Mouse (Mus musculus) neural tube, embryonic 15.5 days (tissue): ENCODE measurements around the gene Nhlh1. TPM values are rescaled to one million over a fixed set of nuclear protein-coding genes. Genes with fewer than 3 reads are reported as not detected.
A peak's percentile ranks its signal among the peaks of the same experiment; 100 is the strongest.

Experiments
- ATAC-seq: fragments of 200-750 bp; cut with Nextera tagmentation; 2 replicates; pipeline ENCODE4 v1.8.0; 2017; ENCODE audit warnings: mild to moderate bottlenecking, moderate TSS enrichment, moderate library complexity; ENCODE audit not compliant: low FRiP score
- H3K27ac ChIP-seq: fragments of 300-500 bp; sonication (generic); replicated peaks from 2 replicates; pipeline ENCODE4 v1.5.1; 2015; ENCODE audit warnings: mild to moderate bottlenecking, inconsistent platforms
- H3K27me3 ChIP-seq: fragments of 300-500 bp; sonication (generic); replicated peaks from 2 replicates; pipeline ENCODE4 v1.6.1; 2015; ENCODE audit warnings: inconsistent platforms
- H3K36me3 ChIP-seq: fragments of 300-500 bp; sonication (generic); 2 replicates; pipeline ENCODE4 v1.6.1; 2015; ENCODE audit warnings: inconsistent platforms
- H3K4me1 ChIP-seq: fragments of 300-500 bp; sonication (generic); 2 replicates; pipeline ENCODE4 v1.6.1; 2015; ENCODE audit warnings: inconsistent platforms
- H3K4me2 ChIP-seq: fragments of 300-500 bp; sonication (generic); 2 replicates; pipeline ENCODE4 v1.6.1; 2015; ENCODE audit warnings: inconsistent platforms, mild to moderate bottlenecking, moderate library complexity
- H3K4me3 ChIP-seq: fragments of 300-500 bp; sonication (generic); replicated peaks from 2 replicates; pipeline ENCODE4 v1.5.1; 2015; ENCODE audit warnings: mild to moderate bottlenecking, inconsistent platforms
- H3K9ac ChIP-seq: fragments of 300-500 bp; sonication (generic); replicated peaks from 2 replicates; pipeline ENCODE4 v1.6.1; 2015; ENCODE audit warnings: mild to moderate bottlenecking, inconsistent platforms
- H3K9me3 ChIP-seq: fragments of 300-500 bp; sonication (generic); replicated peaks from 2 replicates; pipeline ENCODE4 v1.6.1; 2016; ENCODE audit warnings: inconsistent platforms
- WGBS: fragments of 180-500 bp; shearing (Covaris S2); methylation state at CpG from one replicate; pipeline ENCODE4 v1.1.7; 2015; ENCODE audit warnings: mixed read lengths; 5-methylcytosine and 5-hydroxymethylcytosine counted together
- polyA plus RNA-seq: library from polyadenylated mRNA; unstranded; fragments of >200 nt; fragmentation: Nextera tagmentation; extraction: Ambion mirVana; gene quantifications from 2 replicates; pipeline ENCODE4 v1.2.1, GENCODE M21; 2015

Nhlh1 gene
- polyA plus RNA-seq, 1 experiment from 2014 or later = 2.6 TPM

GRCm38 (mm10) chr1:172025201-172025904 lies 32.0 kb downstream of the Nhlh1 start:
- Histone ChIP-seq H3K4me1 (peaks cover 67% of the 10 kb centered on the region), H3K27ac (peak overlapping the region; percentile 98), H3K27me3 (no peaks in the 10 kb centered on the region), H3K9me3 (no peaks in the 10 kb centered on the region), H3K4me3 (peak overlapping the region; percentile 94), H3K9ac (peak overlapping the region; percentile 91), H3K36me3 (no peaks in the 10 kb centered on the region), H3K4me2 (peak overlapping the region; percentile 89)
- 6% methylated on average over 8 of the region's 8 CpGs for WGBS
- no peak for ATAC-seq

- ATAC-seq = no peak
- peak overlapping the region; percentile 89 for H3K4me2 ChIP-seq
- peak overlapping the region; percentile 94 for H3K4me3 ChIP-seq
- H3K9ac ChIP-seq = peak overlapping the region; percentile 91; the same call in 1 of the 2 replicates
- WGBS = 11% methylated on average over 9 of the region's 9 CpGs
- H3K27ac ChIP-seq = peak overlapping the region; percentile 98
- H3K27me3 ChIP-seq = no peaks in the 10 kb centered on the region
- peaks cover 77% of the 10 kb centered on the region for H3K4me1 ChIP-seq
- H3K9me3 ChIP-seq = no peaks in the 10 kb centered on the region
- no peaks in the 10 kb centered on the region for H3K36me3 ChIP-seq
Observed at GRCm38 (mm10) chr1:172024140-172024895, 33.1 kb downstream of the Nhlh1 start.

GRCm38 (mm10) chr1:172019863-172020521 lies 37.4 kb downstream of the Nhlh1 start:
- Histone ChIP-seq H3K27me3 (no peaks in the 10 kb centered on the region), H3K9ac (peak overlapping the region; percentile 14; the same call in 1 of the 2 replicates), H3K4me2 (0 out of 2 replicates have a peak overlapping the region, but pooled peaks have one; percentile 5), H3K4me3 (no peak overlapping the region), H3K36me3 (no peaks in the 10 kb centered on the region), H3K27ac (peak overlapping the region; percentile 82; the same call in 1 of the 2 replicates), H3K9me3 (no peaks in the 10 kb centered on the region), H3K4me1 (peaks cover 93% of the 10 kb centered on the region)
- 48% methylated on average over 10 of the region's 10 CpGs for WGBS
- no peak for ATAC-seq

DNA sequence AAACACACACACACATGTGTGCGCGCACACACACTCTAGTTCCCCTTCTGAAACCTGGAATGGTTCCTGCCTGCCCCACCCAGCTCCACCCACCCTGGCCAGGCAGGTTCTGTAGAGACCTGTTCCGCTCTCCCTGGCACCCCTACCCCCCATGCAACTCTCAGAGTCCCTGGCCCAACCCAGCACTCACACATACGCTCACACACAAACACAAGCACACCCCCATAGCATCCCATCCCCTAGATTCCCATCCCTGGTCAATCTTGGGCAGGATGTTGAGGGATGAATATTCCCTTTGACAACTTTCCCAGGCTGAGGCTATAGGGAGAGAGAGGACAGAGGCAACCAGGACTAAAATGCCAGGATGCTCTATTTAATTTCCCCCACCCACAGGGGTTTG lies 38.0 kb downstream of the Nhlh1 start:
- Histone ChIP-seq H3K9ac (peak overlapping the region; percentile 14; the same call in 1 of the 2 replicates), H3K27ac (peak overlapping the region; percentile 82)

GRCm38 (mm10) chr1:172018336-172019311 lies 38.7 kb downstream of the Nhlh1 start:
- Histone ChIP-seq H3K27me3 (no peaks in the 10 kb centered on the region), H3K9ac (no peak overlapping the region), H3K4me2 (no peak overlapping the region), H3K4me3 (no peak overlapping the region), H3K9me3 (no peaks in the 10 kb centered on the region), H3K27ac (peak overlapping the region; percentile 82), H3K36me3 (no peaks in the 10 kb centered on the region), H3K4me1 (peaks cover 93% of the 10 kb centered on the region)
- WGBS = 52% methylated on average over 9 of the region's 9 CpGs
- ATAC-seq = no peak

More for the DNA sequence above, 38.0 kb downstream of the Nhlh1 start:
- H3K36me3 ChIP-seq = no peaks in the 10 kb centered on the region
- WGBS = 85% methylated on average over 4 of the region's 4 CpGs
- H3K9me3 ChIP-seq = no peaks in the 10 kb centered on the region
- 0 out of 2 replicates have a peak overlapping the region, but pooled peaks have one; percentile 5 for H3K4me2 ChIP-seq
- H3K4me3 ChIP-seq = no peak overlapping the region
- peaks cover 93% of the 10 kb centered on the region for H3K4me1 ChIP-seq
- ATAC-seq = no peak
- H3K27me3 ChIP-seq = no peaks in the 10 kb centered on the region

- H3K27me3 ChIP-seq = no peaks in the 10 kb centered on the region
- WGBS = 43% methylated on average over 6 of the region's 6 CpGs
- H3K27ac ChIP-seq = peak overlapping the region; percentile 82
- H3K4me3 ChIP-seq = no peak overlapping the region
- ATAC-seq = no peak
- no peaks in the 10 kb centered on the region for H3K36me3 ChIP-seq
- peaks cover 94% of the 10 kb centered on the region for H3K4me1 ChIP-seq
- H3K4me2 ChIP-seq = peak overlapping the region; percentile 42; the same call in 1 of the 2 replicates
- H3K9me3 ChIP-seq = no peaks in the 10 kb centered on the region
- H3K9ac ChIP-seq = peak overlapping the region; percentile 3; the same call in 1 of the 2 replicates
Observed at GRCm38 (mm10) chr1:172017517-172018070, 39.8 kb downstream of the Nhlh1 start.

- 10% methylated on average over 6 of the region's 6 CpGs for WGBS
- Histone ChIP-seq H3K4me2 (peak overlapping the region; percentile 42), H3K27ac (peak overlapping the region; percentile 82), H3K4me1 (peaks cover 92% of the 10 kb centered on the region), H3K9me3 (no peaks in the 10 kb centered on the region), H3K27me3 (no peaks in the 10 kb centered on the region), H3K4me3 (no peak overlapping the region), H3K9ac (peak overlapping the region; percentile 3; the same call in 1 of the 2 replicates), H3K36me3 (peaks cover under 1% of the 10 kb centered on the region)
- ATAC-seq = peak; percentile 62; the same call in 1 of the 2 replicates
Observed at GRCm38 (mm10) chr1:172016660-172017516, 40.5 kb downstream of the Nhlh1 start.

DNA sequence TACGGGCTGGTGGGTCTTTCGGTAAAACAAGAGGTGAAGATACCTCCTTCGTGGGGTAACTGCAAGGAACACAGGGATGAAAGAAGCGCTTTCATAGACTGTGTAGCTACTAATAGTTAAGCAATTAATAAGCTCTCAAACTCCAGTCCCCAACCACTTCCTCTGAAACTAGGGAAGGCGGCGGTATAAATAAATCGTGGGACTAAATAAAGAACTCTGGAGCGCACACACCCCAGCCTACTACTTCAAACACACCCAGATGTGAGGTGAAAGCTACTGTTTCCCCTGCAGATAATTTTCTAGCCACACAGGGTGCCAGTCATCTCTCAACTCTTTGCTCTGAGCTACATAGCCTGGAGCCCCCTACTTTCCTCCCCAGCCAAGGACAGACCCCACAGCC lies 41.3 kb downstream of the Nhlh1 start:
- Histone ChIP-seq H3K36me3 (peaks cover 8% of the 10 kb centered on the region), H3K27me3 (no peaks in the 10 kb centered on the region), H3K27ac (peak overlapping the region; percentile 82), H3K9me3 (no peaks in the 10 kb centered on the region), H3K4me2 (peak overlapping the region; percentile 42), H3K4me3 (no peak overlapping the region), H3K4me1 (peaks cover 88% of the 10 kb centered on the region), H3K9ac (no peak overlapping the region)
- 29% methylated on average over 8 of the region's 8 CpGs for WGBS
- ATAC-seq = no peak

GRCm38 (mm10) chr1:172015312-172015939 lies 41.9 kb downstream of the Nhlh1 start:
- Histone ChIP-seq H3K9ac (no peak overlapping the region; the same call in 1 of the 2 replicates), H3K27ac (peak overlapping the region; percentile 82), H3K36me3 (peaks cover 14% of the 10 kb centered on the region), H3K4me2 (peak overlapping the region; percentile 42), H3K4me1 (peaks cover 82% of the 10 kb centered on the region), H3K4me3 (no peak overlapping the region), H3K9me3 (no peaks in the 10 kb centered on the region), H3K27me3 (no peaks in the 10 kb centered on the region)
- 29% methylated on average over 9 of the region's 9 CpGs for WGBS
- ATAC-seq = no peak
